In genomic region chr3:19451022-19451421, GRCm38 (mm10) we compare ENCODE assay signal across 8 mouse cellular contexts.
DNase-seq lines count a peak whose midpoint lies in the region; ATAC-seq and TF ChIP-seq lines count a peak whose summit lies in the region.

No protein-coding gene starts in this region.

- no peak overlapping the region for H3K9ac ChIP-seq in lung, embryonic 16.5 days (ENCODE audit: low read length)

- ATAC-seq in Patski = peak; percentile 100
- peak; percentile 91 for ATAC-seq in lung, embryonic 16.5 days (ENCODE audit: low read depth)
- no peak for ATAC-seq in erythroblast, adult 5-6 weeks (replicated peaks; ENCODE audit: low FRiP score, poor library complexity, severe bottlenecking)

- CTCF ChIA-PET in Patski (lab: Charles Lee) = interaction anchor here (1.3 to 2.0 kb wide), 5 partner anchors 8 to 35 kb away, joined by 3 to 5 read pairs (median 4); no protein-coding TSS in a partner anchor

- no peak overlapping the region for H3K4me2 ChIP-seq in lung, embryonic 16.5 days (ENCODE audit: low read depth, low read length)

- 25% methylated on average over 3 of the region's 3 CpGs for WGBS in lung, embryonic 16.5 days

- no peaks in the 10 kb centered on the region for H3K27me3 ChIP-seq in Patski
- H3K27me3 ChIP-seq in lung, embryonic 16.5 days (ENCODE audit: control insufficient read depth, insufficient read depth, low read depth, low read length) = no peaks in the 10 kb centered on the region

- TF ChIP-seq CTCF in gastrocnemius, adult 2 months (IDR thresholded peaks at IDR 0.05) = no peak
- TF ChIP-seq CTCF in Patski (IDR thresholded peaks at IDR 0.05) = no peak
- no peak for TF ChIP-seq CTCF in left cerebral cortex, adult 2 months (IDR thresholded peaks at IDR 0.05)

- POLR2A ChIA-PET in Patski (lab: Charles Lee) = no interaction called here

- H3K4me3 ChIP-seq in gastrocnemius, adult 2 months = no peak overlapping the region
- no peak overlapping the region for H3K4me3 ChIP-seq in lung, embryonic 16.5 days (ENCODE audit: low read length)
- no peak overlapping the region for H3K4me3 ChIP-seq in left cerebral cortex, adult 2 months

- intact Hi-C loops in gastrocnemius, adult 2 months (cut with DNase I) = no loop called here
- intact Hi-C loops in gastrocnemius, postnatal 36 days (cut with DNase I) = no loop called here
- intact Hi-C loops in left cerebral cortex, adult 2 months (cut with DNase I) = no loop called here

- no peaks in the 10 kb centered on the region for H3K9me3 ChIP-seq in lung, embryonic 16.5 days (ENCODE audit: control insufficient read depth, low read length)

- in situ Hi-C loops in Patski (cut with MboI; ENCODE audit: low pct_unique_long_range_greater_than_20kb) = no loop called here

- H3K4me1 ChIP-seq in lung, embryonic 16.5 days (replicated peaks; ENCODE audit: control insufficient read depth, insufficient read depth, low read length) = no peaks in the 10 kb centered on the region

- H3K36me3 ChIP-seq in lung, embryonic 16.5 days (ENCODE audit: control insufficient read depth, insufficient read depth, low read length) = no peaks in the 10 kb centered on the region

- peak; percentile 75 for DNase-seq in gastrocnemius, adult 2 months
- DNase-seq in gastrocnemius, postnatal 4 days (ENCODE audit: low spot score in 2 of 2) = no peak
- DNase-seq in Patski (ENCODE audit: low read depth, low spot score) = peak; percentile 94
- peak; percentile 22 to 43 for DNase-seq in gastrocnemius, postnatal 36 days
- no peak for DNase-seq in left cerebral cortex, adult 2 months (ENCODE audit: extremely low spot score in 1 of 2, low spot score in 2 of 2)
- DNase-seq in thymus, adult 18-20 months = no peak

- H3K27ac ChIP-seq in gastrocnemius, adult 2 months = no peak overlapping the region; the same call in 1 of the 2 replicates
- H3K27ac ChIP-seq in lung, embryonic 16.5 days (ENCODE audit: low read length) = no peak overlapping the region
- H3K27ac ChIP-seq in left cerebral cortex, adult 2 months = no peak overlapping the region

Comparison
In these comparisons a context has a peak if more than half of its experiments do, and no peak if none do; other contexts are left out.
1. DNase-seq: peak in gastrocnemius, adult 2 months (single experiment), Patski (single experiment) and gastrocnemius, postnatal 36 days (2 of 2); none in gastrocnemius, postnatal 4 days (0 of 2), left cerebral cortex, adult 2 months (0 of 2) and thymus, adult 18-20 months (0 of 2).